Mouse (Mus musculus) brain, embryonic 14.5 days (tissue): Measurements from ENCODE around the gene Utp3. TPM values are rescaled to one million over a fixed set of nuclear protein-coding genes. Genes with fewer than 3 reads are reported as not detected.
"Not testable (repeated sequence)": the region's sequence is repeated elsewhere in the genome, so short reads cannot be mapped to it uniquely, and the experiment has no call there.

Source experiments
- DNase-seq: peaks from one replicate; pipeline ENCODE4 v3.0.0-alpha.2; 2011; ENCODE audit warnings: low read depth
- CTCF ChIP-seq: fragments of 200-500 bp; IDR thresholded peaks from 2 replicates; pipeline ENCODE4 v1.5.1; 2012; ENCODE audit warnings: inconsistent platforms, mild to moderate bottlenecking, moderate library complexity, borderline replicate concordance; ENCODE audit not compliant: insufficient read depth, insufficient read length; ENCODE audit errors: extremely low read depth
- POLR2A ChIP-seq: fragments of 200-500 bp; IDR thresholded peaks from 2 replicates; pipeline ENCODE4 v1.6.1; 2012; ENCODE audit warnings: mild to moderate bottlenecking, inconsistent platforms, borderline replicate concordance; ENCODE audit not compliant: poor library complexity, insufficient read depth, insufficient read length, severe bottlenecking; ENCODE audit errors: extremely low read depth
- polyA plus RNA-seq: library from polyadenylated mRNA; depleted of rRNA; stranded (reverse); fragments of >200 nt; gene quantifications from 2 replicates; pipeline ENCODE4 v1.2.3, GENCODE M21; 2012; rRNA removed

Utp3 gene
- polyA plus RNA-seq = 24.4 and 31.7 TPM in 2 replicates

- peak; percentile 99 for DNase-seq
- TF ChIP-seq CTCF = peak; percentile 83
- peak; percentile 89 for TF ChIP-seq POLR2A
These were observed at the start of gene Utp3 for GRCm38 (mm10) chr5:88554086-88554886. TSS of gene Utp3 (plus strand) at chr5:88554462.

GRCm38 (mm10) chr5:88508555-88508954, 45.7 kb upstream of the Utp3 start:
- DNase-seq = no peak
- no peak for TF ChIP-seq POLR2A
- TF ChIP-seq CTCF = no peak

- no peak for TF ChIP-seq CTCF
- TF ChIP-seq POLR2A = no peak
- no peak for DNase-seq
These were observed 45.3 kb upstream of the Utp3 start for GRCm38 (mm10) chr5:88508990-88509389.

- TF ChIP-seq CTCF (peak; percentile 57; the same call in 1 of the 2 replicates), POLR2A (no peak)
- DNase-seq = peak; percentile 69
These were observed 35.0 kb upstream of the Utp3 start for GRCm38 (mm10) chr5:88519232-88519631.

- TF ChIP-seq POLR2A (no peak), CTCF (no peak)
- no peak for DNase-seq
These were observed 26.6 kb upstream of the Utp3 start, which contains the start of gene Jchain for GRCm38 (mm10) chr5:88527657-88528056. TSS of gene Jchain (minus strand) at chr5:88527891.

GRCm38 (mm10) chr5:88530908-88531307, 23.4 kb upstream of the Utp3 start:
- DNase-seq = no peak

GRCm38 (mm10) chr5:88534697-88535096, 19.6 kb upstream of the Utp3 start:
- TF ChIP-seq CTCF (no peak), POLR2A (no peak)
- DNase-seq = no peak

More at GRCm38 (mm10) chr5:88530908-88531307, 23.4 kb upstream of the Utp3 start:
- TF ChIP-seq POLR2A = no peak

- no peak for DNase-seq
- TF ChIP-seq POLR2A (no peak), CTCF (no peak)
These were observed 13.4 kb upstream of the Utp3 start for GRCm38 (mm10) chr5:88540845-88541244.

GRCm38 (mm10) chr5:88542651-88543282, 11.5 kb upstream of the Utp3 start:
- peak; percentile 69 for DNase-seq
- TF ChIP-seq POLR2A (no peak), CTCF (peak; percentile 38; the same call in 1 of the 2 replicates)

GRCm38 (mm10) chr5:88544411-88544810, 9.9 kb upstream of the Utp3 start:
- DNase-seq = not testable (repeated sequence)

GRCm38 (mm10) chr5:88545536-88545935, 8.7 kb upstream of the Utp3 start:
- no peak for DNase-seq
- TF ChIP-seq POLR2A = no peak
- TF ChIP-seq CTCF = no peak

GRCm38 (mm10) chr5:88553271-88554085, 784 bp upstream of the Utp3 start:
- DNase-seq = peak; percentile 29
- TF ChIP-seq POLR2A = no peak
- TF ChIP-seq CTCF = no peak
